Mouse (Mus musculus): ENCODE data around the gene Nmur1. TPM values are rescaled to one million over a fixed set of nuclear protein-coding genes. Genes with fewer than 3 reads are reported as not detected.

Gene Nmur1
- total RNA-seq, 2 experiments from 2014 or later: not detected

GRCm38 (mm10) chr1:86404834-86405233 is 21.2 kb downstream of the Nmur1 start:
- peak; percentile 52 for TF ChIP-seq CTCF (IDR thresholded peaks at IDR 0.05)
- Histone ChIP-seq H3K4me3 (no peak overlapping the region), H3K27ac (no peak overlapping the region)
- intact Hi-C loops (cut with DNase I): no loop called here
- no peak for DNase-seq (ENCODE audit: extremely low spot score in 1 of 2, low spot score in 2 of 2)

- Histone ChIP-seq H3K4me3 (no peak overlapping the region), H3K27ac (no peak overlapping the region)
- intact Hi-C loops (cut with DNase I): no loop called here
- no peak for DNase-seq (ENCODE audit: extremely low spot score in 1 of 2, low spot score in 2 of 2)
- no peak for TF ChIP-seq CTCF (IDR thresholded peaks at IDR 0.05)
These were observed 25.8 kb downstream of the Nmur1 start for GRCm38 (mm10) chr1:86400096-86400754.

GRCm38 (mm10) chr1:86399322-86399721 is 26.7 kb downstream of the Nmur1 start:
- intact Hi-C loops (cut with DNase I): no loop called here
- no peak for TF ChIP-seq CTCF (IDR thresholded peaks at IDR 0.05)
- H3K27ac ChIP-seq: no peak overlapping the region
- no peak overlapping the region for H3K4me3 ChIP-seq
- DNase-seq (ENCODE audit: extremely low spot score in 1 of 2, low spot score in 2 of 2): no peak

- Histone ChIP-seq H3K4me3 (no peak overlapping the region), H3K27ac (no peak overlapping the region)
- no peak for TF ChIP-seq CTCF (IDR thresholded peaks at IDR 0.05)
- intact Hi-C loops (cut with DNase I): no loop called here
- no peak for DNase-seq (ENCODE audit: extremely low spot score in 1 of 2, low spot score in 2 of 2)
These were observed 27.8 kb downstream of the Nmur1 start for GRCm38 (mm10) chr1:86398222-86398621.

- DNase-seq (ENCODE audit: extremely low spot score in 1 of 2, low spot score in 2 of 2): no peak
- no peak for TF ChIP-seq CTCF (IDR thresholded peaks at IDR 0.05)
These were observed 28.4 kb downstream of the Nmur1 start for GRCm38 (mm10) chr1:86397621-86398020.

GRCm38 (mm10) chr1:86395897-86396296 is 30.1 kb downstream of the Nmur1 start:
- intact Hi-C loops (cut with DNase I): no loop called here
- Histone ChIP-seq H3K27ac (no peak overlapping the region), H3K4me3 (no peak overlapping the region)
- no peak for DNase-seq (ENCODE audit: extremely low spot score in 1 of 2, low spot score in 2 of 2)
- TF ChIP-seq CTCF (IDR thresholded peaks at IDR 0.05): peak; percentile 31

More at GRCm38 (mm10) chr1:86397621-86398020, 28.4 kb downstream of the Nmur1 start:
- intact Hi-C loops (cut with DNase I): no loop called here
- H3K4me3 ChIP-seq: no peak overlapping the region
- no peak overlapping the region for H3K27ac ChIP-seq

- no peak for TF ChIP-seq CTCF (IDR thresholded peaks at IDR 0.05)
These were observed 31.8 kb downstream of the Nmur1 start for GRCm38 (mm10) chr1:86394246-86394645.

GRCm38 (mm10) chr1:86393219-86393618 is 32.8 kb downstream of the Nmur1 start:
- no peak for DNase-seq (ENCODE audit: extremely low spot score in 1 of 2, low spot score in 2 of 2)
- TF ChIP-seq CTCF (IDR thresholded peaks at IDR 0.05): no peak
- Histone ChIP-seq H3K4me3 (no peak overlapping the region), H3K27ac (no peak overlapping the region)
- intact Hi-C loops (cut with DNase I): no loop called here

More at GRCm38 (mm10) chr1:86394246-86394645, 31.8 kb downstream of the Nmur1 start:
- Histone ChIP-seq H3K27ac (no peak overlapping the region), H3K4me3 (no peak overlapping the region)
- DNase-seq (ENCODE audit: extremely low spot score in 1 of 2, low spot score in 2 of 2): no peak
- intact Hi-C loops (cut with DNase I): no loop called here

- DNase-seq (ENCODE audit: extremely low spot score in 1 of 2, low spot score in 2 of 2): no peak
- intact Hi-C loops (cut with DNase I): no loop called here
These were observed 34.6 kb downstream of the Nmur1 start for GRCm38 (mm10) chr1:86391425-86391824.

GRCm38 (mm10) chr1:86389230-86389629 is 36.8 kb downstream of the Nmur1 start:
- H3K27ac ChIP-seq: no peak overlapping the region
- intact Hi-C loops (cut with DNase I): loop anchor here (2.0 kb wide), 1 partner anchor 42 kb away; no protein-coding TSS in a partner anchor

More at GRCm38 (mm10) chr1:86391425-86391824, 34.6 kb downstream of the Nmur1 start:
- Histone ChIP-seq H3K27ac (no peak overlapping the region), H3K4me3 (no peak overlapping the region)
- no peak for TF ChIP-seq CTCF (IDR thresholded peaks at IDR 0.05)

GRCm38 (mm10) chr1:86381027-86381426 is 45.0 kb downstream of the Nmur1 start:
- Histone ChIP-seq H3K4me3 (no peak overlapping the region), H3K27ac (no peak overlapping the region)
- peak; percentile 71 for TF ChIP-seq CTCF (IDR thresholded peaks at IDR 0.05)
- DNase-seq (ENCODE audit: extremely low spot score in 1 of 2, low spot score in 2 of 2): peak; percentile 36 to 53
- intact Hi-C loops (cut with DNase I): no loop called here

More at GRCm38 (mm10) chr1:86389230-86389629, 36.8 kb downstream of the Nmur1 start:
- no peak overlapping the region for H3K4me3 ChIP-seq
- DNase-seq (ENCODE audit: extremely low spot score in 1 of 2, low spot score in 2 of 2): peak; percentile 57 to 76
- TF ChIP-seq CTCF (IDR thresholded peaks at IDR 0.05): peak; percentile 93

- no peak for TF ChIP-seq CTCF (IDR thresholded peaks at IDR 0.05)
- Histone ChIP-seq H3K4me3 (no peak overlapping the region), H3K27ac (peak overlapping the region; percentile 4; the same call in 1 of the 2 replicates)
- intact Hi-C loops (cut with DNase I): loop anchor here (10.0 kb wide), 1 partner anchor 46 kb away; the partner anchor contains the start of genes Nmur1 and Tex44
- DNase-seq (ENCODE audit: extremely low spot score in 1 of 2, low spot score in 2 of 2): peak in 1 of 2 experiments; percentile 22
These were observed 46.9 kb downstream of the Nmur1 start for GRCm38 (mm10) chr1:86379161-86379569.
